Mouse (Mus musculus): ENCODE data around the gene Helz.
"Not testable (repeated sequence)": the region's sequence is repeated elsewhere in the genome, so short reads cannot be mapped to it uniquely, and the experiment has no call there.

The Helz gene

GRCm38 (mm10) chr11:107547351-107548203 is at the start of gene Helz:
TSS of gene Helz (plus strand) at chr11:107547930.
- peak; percentile 88 for DNase-seq

GRCm38 (mm10) chr11:107502801-107503200 is 44.9 kb upstream of the Helz start:
- no peak for DNase-seq

- DNase-seq: not testable (repeated sequence)
Measured at GRCm38 (mm10) chr11:107504364-107504763, 43.4 kb upstream of the Helz start.

- peak; percentile 16 for DNase-seq
Measured at GRCm38 (mm10) chr11:107506260-107506659, 41.5 kb upstream of the Helz start.

GRCm38 (mm10) chr11:107509631-107510338 is 37.9 kb upstream of the Helz start:
- no peak for DNase-seq

- peak; percentile 50 for DNase-seq
Measured at GRCm38 (mm10) chr11:107510362-107511269, 37.1 kb upstream of the Helz start.

GRCm38 (mm10) chr11:107511954-107512353 is 35.8 kb upstream of the Helz start:
- DNase-seq: peak; percentile 71

- no peak for DNase-seq
Measured at GRCm38 (mm10) chr11:107513047-107513446, 34.7 kb upstream of the Helz start.

GRCm38 (mm10) chr11:107516387-107516786 is 31.3 kb upstream of the Helz start:
- no peak for DNase-seq

GRCm38 (mm10) chr11:107518645-107519429 is 28.9 kb upstream of the Helz start:
- no peak for DNase-seq

- no peak for DNase-seq
Measured at GRCm38 (mm10) chr11:107521153-107521552, 26.6 kb upstream of the Helz start.

- no peak for DNase-seq
Measured at GRCm38 (mm10) chr11:107524966-107525365, 22.8 kb upstream of the Helz start.

- no peak for DNase-seq
Measured at GRCm38 (mm10) chr11:107527632-107528031, 20.1 kb upstream of the Helz start.

GRCm38 (mm10) chr11:107529320-107529719 is 18.4 kb upstream of the Helz start:
- peak; percentile 45 for DNase-seq

- DNase-seq: no peak
Measured at GRCm38 (mm10) chr11:107531445-107531844, 16.3 kb upstream of the Helz start.

GRCm38 (mm10) chr11:107532271-107532670 is 15.5 kb upstream of the Helz start:
- no peak for DNase-seq

- no peak for DNase-seq
Measured at GRCm38 (mm10) chr11:107538994-107539393, 8.7 kb upstream of the Helz start.

GRCm38 (mm10) chr11:107540339-107540738 is 7.4 kb upstream of the Helz start:
- no peak for DNase-seq

GRCm38 (mm10) chr11:107545747-107546476 is 1.8 kb upstream of the Helz start:
- no peak for DNase-seq

- DNase-seq: peak; percentile 44
Measured at GRCm38 (mm10) chr11:107546667-107547301, 946 bp upstream of the Helz start.

All from liver (tissue).